Mouse (Mus musculus) CH12.LX (cell line): ENCODE results near the gene Dlg2.
A peak's percentile ranks its signal among the peaks of the same experiment; 100 is the strongest.

Source experiments
- BHLHE40 ChIP-seq: IDR thresholded peaks from 2 replicates; pipeline ENCODE4 v1.6.1; 2011; ENCODE audit warnings: mild to moderate bottlenecking, low read depth, low read length, improper control_type of control experiment
- CTCF ChIP-seq, 2 experiments: IDR thresholded peaks in 1 of 2; conservative IDR thresholded peaks in 1 of 2; 2 replicates each; pipeline ENCODE4 v1.5.1; 2011 to 2012; ENCODE audit warnings: low read depth in 2 of 2, low read length in 2 of 2, improper control_type of control experiment in 1 of 2, inconsistent platforms in 1 of 2, mild to moderate bottlenecking in 1 of 2, moderate library complexity in 1 of 2
- E2F4 ChIP-seq: IDR thresholded peaks from 2 replicates; pipeline ENCODE4 v1.6.1; 2011; ENCODE audit warnings: low read depth, low read length, improper control_type of control experiment; ENCODE audit not compliant: insufficient replicate concordance
- EP300 ChIP-seq: IDR thresholded peaks from 2 replicates; pipeline ENCODE4 v1.6.1; 2011; ENCODE audit warnings: low read length, improper control_type of control experiment
- GABPA ChIP-seq: IDR thresholded peaks from 2 replicates; pipeline ENCODE4 v1.6.1; 2012; ENCODE audit warnings: low read depth, low read length, improper control_type of control experiment, inconsistent platforms; ENCODE audit not compliant: insufficient replicate concordance
- HCFC1 ChIP-seq: IDR thresholded peaks from 2 replicates; pipeline ENCODE4 v1.6.1; 2012; ENCODE audit warnings: low read depth, mild to moderate bottlenecking, inconsistent platforms, low read length, improper control_type of control experiment
- IRF4 ChIP-seq: IDR thresholded peaks from 2 replicates; pipeline ENCODE4 v1.6.1; 2014; ENCODE audit warnings: low read depth, mild to moderate bottlenecking, inconsistent platforms, low read length, improper control_type of control experiment
- JUND ChIP-seq: conservative IDR thresholded peaks from 2 replicates; pipeline ENCODE4 v1.6.1; 2011; ENCODE audit warnings: low read depth, low read length, improper control_type of control experiment
- MAZ ChIP-seq: IDR thresholded peaks from 2 replicates; pipeline ENCODE4 v1.6.1; 2012; ENCODE audit warnings: low read depth, mild to moderate bottlenecking, inconsistent platforms, low read length, improper control_type of control experiment, moderate library complexity
- POLR2A ChIP-seq: IDR thresholded peaks from 2 replicates; pipeline ENCODE4 v1.6.1; 2011; ENCODE audit warnings: low read depth, mild to moderate bottlenecking, improper control_type of control experiment, low read length
- RAD21 ChIP-seq: IDR thresholded peaks from 2 replicates; pipeline ENCODE4 v1.6.1; 2011; ENCODE audit warnings: low read depth, mild to moderate bottlenecking, low read length, improper control_type of control experiment, moderate library complexity
- SMC3 ChIP-seq: IDR thresholded peaks from 2 replicates; pipeline ENCODE4 v1.6.1; 2011; ENCODE audit warnings: low read depth, low read length, improper control_type of control experiment
- TCF12 ChIP-seq: IDR thresholded peaks from 2 replicates; pipeline ENCODE4 v1.6.1; 2014; ENCODE audit warnings: low read depth, mild to moderate bottlenecking, inconsistent platforms, low read length, improper control_type of control experiment

DNA sequence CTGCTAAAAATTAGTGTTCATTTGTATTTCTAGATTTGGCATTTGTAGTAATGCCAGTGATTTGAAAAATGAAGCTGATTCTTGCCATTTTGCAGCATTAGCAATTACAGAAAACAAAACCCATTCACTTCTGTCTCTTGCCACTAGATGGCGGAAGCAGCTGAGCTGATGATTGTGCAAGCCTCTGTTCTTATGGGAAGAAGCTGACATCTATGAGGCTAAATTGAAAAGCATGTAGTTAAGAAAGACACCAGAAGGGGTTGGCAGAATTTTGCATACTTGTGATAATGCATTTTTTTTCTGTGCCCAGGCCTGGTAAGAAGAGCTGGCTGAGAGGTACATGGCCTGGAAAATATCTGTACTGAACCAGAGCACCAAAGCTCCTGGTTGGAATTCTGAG, 980.7 kb downstream of the Dlg2 start:
- TF ChIP-seq E2F4 (no peak), IRF4 (no peak), CTCF (conservative IDR thresholded peaks at IDR 0.05 in 1 of 2, IDR thresholded peaks at IDR 0.05 in 1 of 2; ENCODE audit: low read depth in 2 of 2, low read length in 2 of 2) (peak; percentile 74 to 75), TCF12 (no peak), EP300 (no peak), POLR2A (no peak), BHLHE40 (no peak), JUND (no peak), HCFC1 (no peak), RAD21 (peak; percentile 72), MAZ (no peak), SMC3 (peak; percentile 68), GABPA (no peak)
